Mouse (Mus musculus): ENCODE data around the gene Gnl2. TPM values are rescaled to one million over a fixed set of nuclear protein-coding genes. Genes with fewer than 3 reads are reported as not detected.

Gnl2 gene
- polyA plus RNA-seq, 1 experiment from 2014 or later = 89.6 TPM

DNA sequence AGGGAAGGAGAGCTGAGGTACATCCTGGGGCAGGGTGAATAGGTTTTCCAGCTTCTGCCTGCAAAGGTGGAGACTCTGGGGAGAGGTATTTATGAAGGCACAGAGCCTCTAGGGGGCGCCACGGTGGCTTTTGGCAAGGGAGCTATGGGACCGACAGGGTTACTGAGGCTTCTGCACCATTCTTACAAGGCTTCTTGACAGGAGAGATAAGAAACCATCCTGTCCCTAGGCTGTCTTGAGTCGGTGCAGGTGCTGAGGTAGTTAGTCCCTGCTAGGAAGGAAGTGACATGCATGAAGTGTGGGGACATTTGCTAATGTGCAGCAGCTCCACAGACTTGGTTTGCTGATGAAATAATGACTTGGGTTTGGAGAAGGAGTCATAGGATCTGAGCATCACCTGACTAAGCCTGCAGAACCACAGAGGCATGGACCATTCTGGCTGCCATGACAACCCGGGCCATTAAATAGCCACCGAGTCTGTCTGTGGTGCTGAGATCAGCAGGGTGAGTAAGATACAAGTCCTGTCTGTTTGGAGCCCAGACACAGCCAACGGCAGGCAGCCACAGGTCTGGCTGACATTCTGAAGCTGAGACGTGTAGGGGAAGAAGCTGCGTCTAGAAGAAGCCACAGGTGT lies 32.4 kb upstream of the Gnl2 start:
- peak; percentile 34; the same call in 1 of the 2 replicates for ATAC-seq (ENCODE audit: low read depth)
- no peak overlapping the region for H3K4me2 ChIP-seq (ENCODE audit: low read depth, low read length)
- H3K4me3 ChIP-seq (ENCODE audit: low read depth, low read length) = no peak overlapping the region
- H3K27ac ChIP-seq (ENCODE audit: low read depth, low read length) = no peak overlapping the region
- peaks cover 38% of the 10 kb centered on the region for H3K27me3 ChIP-seq (ENCODE audit: control insufficient read depth, insufficient read depth, low read length)
- no peaks in the 10 kb centered on the region for H3K9me3 ChIP-seq (ENCODE audit: control insufficient read depth, low read length)
- no peaks in the 10 kb centered on the region for H3K36me3 ChIP-seq (ENCODE audit: control insufficient read depth, insufficient read depth, low read length)
- H3K4me1 ChIP-seq (ENCODE audit: control insufficient read depth, insufficient read depth, low read length) = peaks cover 7% of the 10 kb centered on the region; the same call in 1 of the 2 replicates
- H3K9ac ChIP-seq (replicated peaks; ENCODE audit: low read depth, low read length) = no peak overlapping the region
- whole genome bisulfite sequencing = 18% methylated on average over 9 of the region's 9 CpGs

DNA sequence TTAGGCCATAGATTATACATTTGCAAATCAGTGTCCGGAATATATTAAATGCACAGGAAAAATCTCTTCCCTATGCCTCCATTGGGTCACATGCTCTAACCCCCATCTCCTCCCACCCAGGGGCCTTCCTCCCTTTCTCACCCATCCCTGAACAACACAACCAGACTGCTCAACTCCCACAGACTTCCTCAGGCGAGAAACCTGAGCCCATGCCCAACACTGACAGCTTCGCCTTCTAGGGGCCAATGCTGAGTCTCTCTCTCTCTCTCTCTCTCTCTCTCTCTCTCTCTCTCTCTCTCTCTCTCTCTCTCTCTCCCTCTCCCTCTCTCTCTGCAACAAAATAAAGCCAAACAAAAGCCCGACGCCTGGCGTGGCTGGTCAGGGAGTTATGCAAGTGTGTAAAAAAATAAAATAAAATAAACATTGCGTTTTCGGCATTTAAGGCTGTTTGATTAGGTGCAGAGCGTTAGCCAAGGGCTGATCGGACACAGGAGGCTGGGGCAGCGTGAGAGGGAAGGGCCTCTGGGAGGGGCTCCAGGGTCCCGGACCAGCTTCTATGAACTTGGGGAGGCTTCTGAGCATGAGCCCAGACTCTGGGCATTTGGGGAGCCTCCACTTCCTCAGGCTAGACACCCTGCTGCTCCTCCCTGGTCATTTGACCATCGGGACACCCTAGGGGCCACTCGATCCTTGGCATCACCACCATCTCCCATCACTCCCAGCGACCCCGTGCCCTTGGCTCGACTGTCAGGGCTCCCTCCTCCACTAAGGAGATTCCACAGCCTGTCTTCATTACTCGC lies 31.3 kb upstream of the Gnl2 start:
- Histone ChIP-seq H3K36me3 (ENCODE audit: control insufficient read depth, insufficient read depth, low read length) (no peaks in the 10 kb centered on the region), H3K4me2 (ENCODE audit: low read depth, low read length) (no peak overlapping the region), H3K27me3 (ENCODE audit: control insufficient read depth, insufficient read depth, low read length) (peaks cover 47% of the 10 kb centered on the region), H3K4me3 (ENCODE audit: low read depth, low read length) (no peak overlapping the region), H3K9ac (replicated peaks; ENCODE audit: low read depth, low read length) (no peak overlapping the region), H3K9me3 (ENCODE audit: control insufficient read depth, low read length) (no peaks in the 10 kb centered on the region), H3K4me1 (ENCODE audit: control insufficient read depth, insufficient read depth, low read length) (peaks cover 12% of the 10 kb centered on the region; the same call in 1 of the 2 replicates), H3K27ac (ENCODE audit: low read depth, low read length) (no peak overlapping the region)
- no peak for ATAC-seq (ENCODE audit: low read depth)
- 10% methylated on average over 18 of the region's 18 CpGs for WGBS

- H3K4me3 ChIP-seq (ENCODE audit: low read depth, low read length) = peak within 1 kb of the TSS; percentile 20; the same call in 1 of the 2 replicates
- peak within 1 kb of the TSS; percentile 43 for H3K4me2 ChIP-seq (ENCODE audit: low read depth, low read length)
- 1% methylated on average over 43 of the region's 62 CpGs for WGBS
- no peak within 1 kb of the TSS for H3K27ac ChIP-seq (ENCODE audit: low read depth, low read length)
- no peaks in the 10 kb centered on the region for H3K36me3 ChIP-seq (ENCODE audit: control insufficient read depth, insufficient read depth, low read length)
- no peaks in the 10 kb centered on the region for H3K9me3 ChIP-seq (ENCODE audit: control insufficient read depth, low read length)
- H3K4me1 ChIP-seq (ENCODE audit: control insufficient read depth, insufficient read depth, low read length) = peaks cover 13% of the 10 kb centered on the region; the same call in 1 of the 2 replicates
- H3K9ac ChIP-seq (replicated peaks; ENCODE audit: low read depth, low read length) = 0 out of 2 replicates have a peak within 1 kb of the TSS, but pooled peaks have one; percentile 25
- H3K27me3 ChIP-seq (ENCODE audit: control insufficient read depth, insufficient read depth, low read length) = peaks cover 54% of the 10 kb centered on the region
- ATAC-seq (ENCODE audit: low read depth) = 0 out of 2 replicates have a peak, but pooled peaks have one; percentile 26
These were observed 30.4 kb upstream of the Gnl2 start, which contains the start of gene Rspo1 for GRCm38 (mm10) chr4:124985671-124986602. Gene Rspo1 (plus strand): TSS chr4:124986430.

DNA sequence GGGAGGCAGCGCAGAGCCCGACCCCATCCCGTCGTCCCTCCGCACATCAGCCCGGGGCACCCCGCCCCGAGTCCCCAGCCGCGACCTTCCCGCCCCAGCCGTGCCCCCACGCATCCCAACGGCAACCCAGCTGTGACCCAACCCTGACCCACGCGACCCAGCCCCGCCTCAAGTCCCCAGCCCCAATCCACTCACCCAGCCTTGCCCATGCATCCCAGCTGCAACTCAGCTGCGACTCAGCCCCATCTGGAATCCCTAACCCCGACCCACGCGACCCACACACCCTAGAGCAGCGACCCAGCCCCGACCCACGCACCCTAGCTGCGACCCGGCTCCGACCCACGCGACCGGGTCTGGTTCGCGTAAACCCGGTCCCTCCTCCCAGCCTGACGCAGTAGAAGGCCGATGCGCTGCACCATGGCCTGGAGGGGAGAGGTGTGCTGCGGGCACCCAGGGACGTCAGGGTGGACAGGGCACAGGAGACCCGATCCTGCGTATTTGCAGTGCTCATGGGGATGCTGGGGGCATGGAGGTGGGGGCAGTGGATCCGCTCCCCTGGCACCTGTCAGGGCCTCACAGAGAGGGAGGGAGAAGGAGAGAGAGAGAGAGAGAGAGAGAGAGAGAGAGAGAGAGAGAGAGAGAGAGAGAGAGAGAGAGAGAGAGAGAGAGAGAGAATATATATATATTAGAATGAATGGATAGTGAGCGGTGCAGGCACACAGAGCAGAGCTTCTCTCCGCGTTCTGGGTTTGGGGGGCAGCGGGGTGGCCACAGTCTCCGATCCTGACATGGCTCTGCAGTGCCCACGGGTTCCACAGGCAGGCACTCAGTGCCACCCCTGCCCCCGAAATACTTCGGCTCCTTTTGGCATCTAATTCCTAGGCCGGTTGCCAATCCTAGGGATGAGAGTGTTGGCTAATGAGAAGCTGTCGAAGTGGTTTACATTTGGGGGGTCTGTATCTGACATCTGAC lies 29.4 kb upstream of the Gnl2 start:
- peak overlapping the region; percentile 43 for H3K4me2 ChIP-seq (ENCODE audit: low read depth, low read length)
- H3K27me3 ChIP-seq (ENCODE audit: control insufficient read depth, insufficient read depth, low read length) = peaks cover 58% of the 10 kb centered on the region
- ATAC-seq (ENCODE audit: low read depth) = no peak
- no peaks in the 10 kb centered on the region for H3K9me3 ChIP-seq (ENCODE audit: control insufficient read depth, low read length)
- H3K36me3 ChIP-seq (ENCODE audit: control insufficient read depth, insufficient read depth, low read length) = no peaks in the 10 kb centered on the region
- peak overlapping the region; percentile 20; the same call in 1 of the 2 replicates for H3K4me3 ChIP-seq (ENCODE audit: low read depth, low read length)
- no peak overlapping the region for H3K27ac ChIP-seq (ENCODE audit: low read depth, low read length)
- WGBS = 2% methylated on average over 50 of the region's 51 CpGs
- 0 out of 2 replicates have a peak overlapping the region, but pooled peaks have one; percentile 25 for H3K9ac ChIP-seq (replicated peaks; ENCODE audit: low read depth, low read length)
- peaks cover 13% of the 10 kb centered on the region; the same call in 1 of the 2 replicates for H3K4me1 ChIP-seq (ENCODE audit: control insufficient read depth, insufficient read depth, low read length)

DNA sequence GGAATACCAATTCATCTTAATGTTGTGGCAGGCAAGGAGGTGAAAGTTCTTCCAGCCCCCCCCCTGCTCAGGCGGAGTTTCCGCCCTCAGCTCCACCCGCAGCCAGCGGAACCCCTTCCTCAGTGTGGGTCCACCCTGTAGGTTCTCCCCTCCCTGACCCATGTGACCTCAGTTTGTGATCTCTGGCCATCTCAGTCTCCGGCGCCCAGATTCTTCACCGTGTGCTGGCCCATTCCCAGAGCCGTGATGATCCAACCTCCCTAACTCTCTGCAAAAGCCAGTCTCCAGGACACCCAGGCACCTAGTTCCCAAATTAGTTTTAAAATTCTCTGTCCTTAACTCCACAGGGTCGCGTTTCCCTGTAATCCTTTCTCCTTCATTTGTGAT lies 28.7 kb upstream of the Gnl2 start:
- peaks cover 13% of the 10 kb centered on the region; the same call in 1 of the 2 replicates for H3K4me1 ChIP-seq (ENCODE audit: control insufficient read depth, insufficient read depth, low read length)

DNA sequence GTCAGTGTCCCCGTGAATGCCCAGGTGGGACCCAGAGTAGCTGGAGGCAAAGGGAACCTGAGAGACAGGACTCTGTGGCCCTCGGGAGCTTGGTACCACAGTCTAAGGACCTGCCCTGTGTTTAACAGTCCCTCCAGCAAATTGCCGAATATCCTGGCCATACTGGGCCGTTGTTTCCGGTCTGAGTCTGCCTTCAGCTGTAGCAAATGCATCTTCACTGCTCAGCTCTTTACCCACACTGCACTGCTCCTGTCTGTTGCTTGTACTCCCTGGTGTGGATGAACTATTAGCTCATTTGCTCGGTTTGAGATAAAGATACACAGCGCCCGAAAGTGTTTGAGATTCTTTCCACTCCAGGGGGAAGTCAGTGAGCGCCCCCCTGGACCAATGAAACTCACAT lies 28.0 kb upstream of the Gnl2 start:
- Histone ChIP-seq H3K4me1 (ENCODE audit: control insufficient read depth, insufficient read depth, low read length) (peaks cover 13% of the 10 kb centered on the region; the same call in 1 of the 2 replicates), H3K27ac (ENCODE audit: low read depth, low read length) (no peak overlapping the region), H3K36me3 (ENCODE audit: control insufficient read depth, insufficient read depth, low read length) (no peaks in the 10 kb centered on the region), H3K9me3 (ENCODE audit: control insufficient read depth, low read length) (no peaks in the 10 kb centered on the region), H3K4me2 (ENCODE audit: low read depth, low read length) (no peak overlapping the region), H3K4me3 (ENCODE audit: low read depth, low read length) (no peak overlapping the region), H3K27me3 (ENCODE audit: control insufficient read depth, insufficient read depth, low read length) (peaks cover 54% of the 10 kb centered on the region), H3K9ac (replicated peaks; ENCODE audit: low read depth, low read length) (no peak overlapping the region)
- no peak for ATAC-seq (ENCODE audit: low read depth)
- 20% methylated on average over 9 of the region's 9 CpGs for WGBS

More for the DNA sequence above, 28.7 kb upstream of the Gnl2 start:
- Histone ChIP-seq H3K9ac (replicated peaks; ENCODE audit: low read depth, low read length) (no peak overlapping the region), H3K27ac (ENCODE audit: low read depth, low read length) (no peak overlapping the region), H3K4me3 (ENCODE audit: low read depth, low read length) (no peak overlapping the region), H3K4me2 (ENCODE audit: low read depth, low read length) (no peak overlapping the region), H3K36me3 (ENCODE audit: control insufficient read depth, insufficient read depth, low read length) (no peaks in the 10 kb centered on the region), H3K9me3 (ENCODE audit: control insufficient read depth, low read length) (no peaks in the 10 kb centered on the region), H3K27me3 (ENCODE audit: control insufficient read depth, insufficient read depth, low read length) (peaks cover 58% of the 10 kb centered on the region)
- no peak for ATAC-seq (ENCODE audit: low read depth)
- WGBS = 7% methylated on average over 10 of the region's 10 CpGs

- Histone ChIP-seq H3K4me2 (ENCODE audit: low read depth, low read length) (no peak overlapping the region), H3K27me3 (ENCODE audit: control insufficient read depth, insufficient read depth, low read length) (peaks cover 49% of the 10 kb centered on the region)
- 5% methylated on average over 19 of the region's 20 CpGs for WGBS
These were observed 26.6 kb upstream of the Gnl2 start for GRCm38 (mm10) chr4:124989787-124990253.

More at GRCm38 (mm10) chr4:124989787-124990253, 26.6 kb upstream of the Gnl2 start:
- H3K9me3 ChIP-seq (ENCODE audit: control insufficient read depth, low read length) = no peaks in the 10 kb centered on the region
- H3K4me1 ChIP-seq (ENCODE audit: control insufficient read depth, insufficient read depth, low read length) = peaks cover 13% of the 10 kb centered on the region; the same call in 1 of the 2 replicates
- no peak overlapping the region for H3K27ac ChIP-seq (ENCODE audit: low read depth, low read length)
- ATAC-seq (ENCODE audit: low read depth) = no peak
- H3K9ac ChIP-seq (replicated peaks; ENCODE audit: low read depth, low read length) = no peak overlapping the region
- H3K4me3 ChIP-seq (ENCODE audit: low read depth, low read length) = no peak overlapping the region
- no peaks in the 10 kb centered on the region for H3K36me3 ChIP-seq (ENCODE audit: control insufficient read depth, insufficient read depth, low read length)

Data from neural tube, embryonic 14.5 days (tissue).